ENCODE assay signal across 17 mouse cellular contexts in genomic region chr11:81764778-81765177, GRCm38 (mm10).
DNase-seq lines count a peak whose midpoint lies in the region; ATAC-seq and TF ChIP-seq lines count a peak whose summit lies in the region.
"Had no signal": no experiment of that assay in that cellular context is flagged by ENCODE, and none has a peak within 500 bp of the region (broad histone marks: within the 10 kb centered on the region; RNA-seq: fewer than 3 reads in every experiment).

No protein-coding gene starts in this region.

- no peak overlapping the region for H3K9ac ChIP-seq in forebrain, postnatal 0 days
- no peak overlapping the region for H3K9ac ChIP-seq in forebrain, embryonic 15.5 days (replicated peaks)
- H3K9ac ChIP-seq in embryonic facial prominence, embryonic 13.5 days, result no peak overlapping the region
- H3K9ac ChIP-seq: limb, embryonic 12.5 days; liver, postnatal 0 days; midbrain, embryonic 13.5 days; stomach, embryonic 15.5 days had no signal

- H3K9me3 ChIP-seq in forebrain, postnatal 0 days (ENCODE audit: low read length), result no peaks in the 10 kb centered on the region
- H3K9me3 ChIP-seq in forebrain, embryonic 15.5 days, result no peaks in the 10 kb centered on the region
- H3K9me3 ChIP-seq in embryonic facial prominence, embryonic 13.5 days, result no peaks in the 10 kb centered on the region
- H3K9me3 ChIP-seq: limb, embryonic 12.5 days; midbrain, embryonic 13.5 days; stomach, embryonic 15.5 days had no signal

- no peak overlapping the region for H3K4me3 ChIP-seq in forebrain, postnatal 0 days (ENCODE audit: low read depth, low read length)
- H3K4me3 ChIP-seq in forebrain, embryonic 15.5 days, result no peak overlapping the region
- no peak overlapping the region for H3K4me3 ChIP-seq in left cerebral cortex, adult 2 months
- no peak overlapping the region for H3K4me3 ChIP-seq in embryonic facial prominence, embryonic 13.5 days
- H3K4me3 ChIP-seq: limb, embryonic 12.5 days; midbrain, embryonic 13.5 days; stomach, embryonic 15.5 days had no signal

- H3K27ac ChIP-seq in forebrain, postnatal 0 days (ENCODE audit: low read depth, low read length), result no peak overlapping the region
- no peak overlapping the region for H3K27ac ChIP-seq in forebrain, embryonic 15.5 days (replicated peaks)
- no peak overlapping the region for H3K27ac ChIP-seq in left cerebral cortex, adult 2 months
- peak overlapping the region; percentile 60 for H3K27ac ChIP-seq in embryonic facial prominence, embryonic 13.5 days
- H3K27ac ChIP-seq: limb, embryonic 12.5 days; midbrain, embryonic 13.5 days; stomach, embryonic 15.5 days had no signal

- 7% methylated on average over 3 of the region's 3 CpGs for WGBS in forebrain, postnatal 0 days
- WGBS in forebrain, embryonic 15.5 days, result 11% methylated on average over 3 of the region's 3 CpGs
- WGBS in embryonic facial prominence, embryonic 13.5 days, result 18% methylated on average over 3 of the region's 3 CpGs

- ATAC-seq in forebrain, postnatal 0 days, result no peak
- ATAC-seq in forebrain, embryonic 15.5 days (replicated peaks), result no peak
- ATAC-seq in embryonic facial prominence, embryonic 13.5 days (ENCODE audit: insufficient number of reproducible peaks, insufficient read depth, low FRiP score, low TSS enrichment, low read depth), result no peak
- ATAC-seq: liver, postnatal 0 days; midbrain, embryonic 13.5 days had no signal

- peak; percentile 19; the same call in 1 of the 2 replicates for TF ChIP-seq CTCF in forebrain, postnatal 0 days (IDR thresholded peaks at IDR 0.05; ENCODE audit: low read depth)
- TF ChIP-seq CTCF in left cerebral cortex, adult 2 months (IDR thresholded peaks at IDR 0.05), result peak; percentile 51

- peak; percentile 30 for DNase-seq in forebrain, postnatal 0 days
- no peak for DNase-seq in left cerebral cortex, adult 2 months (ENCODE audit: extremely low spot score in 1 of 2, low spot score in 2 of 2)
- DNase-seq in left cerebral cortex, adult 8-10 months (ENCODE audit: low spot score in 2 of 2), result no peak
- DNase-seq in NIH3T3 (ENCODE audit: low read depth), result peak; percentile 2
- no peak for DNase-seq in B cell, adult 2 months
- DNase-seq in right cerebral cortex, postnatal 14 days, result no peak
- DNase-seq: adrenal gland, postnatal 25 days; cerebellum, postnatal 25 days; kidney, adult 18-20 months; kidney, postnatal 25 days; layer of hippocampus, postnatal 36 days; liver, postnatal 0 days had no signal

- H3K4me1 ChIP-seq in forebrain, postnatal 0 days (ENCODE audit: insufficient read depth), result no peaks in the 10 kb centered on the region
- peaks cover 32% of the 10 kb centered on the region for H3K4me1 ChIP-seq in forebrain, embryonic 15.5 days
- peaks cover 9% of the 10 kb centered on the region for H3K4me1 ChIP-seq in embryonic facial prominence, embryonic 13.5 days
- H3K4me1 ChIP-seq: stomach, embryonic 15.5 days had no signal

- H3K36me3 ChIP-seq in forebrain, postnatal 0 days (ENCODE audit: insufficient read depth), result no peaks in the 10 kb centered on the region
- no peaks in the 10 kb centered on the region for H3K36me3 ChIP-seq in forebrain, embryonic 15.5 days
- H3K36me3 ChIP-seq in embryonic facial prominence, embryonic 13.5 days, result no peaks in the 10 kb centered on the region
- H3K36me3 ChIP-seq: limb, embryonic 12.5 days; midbrain, embryonic 13.5 days; stomach, embryonic 15.5 days had no signal

- H3K4me2 ChIP-seq in forebrain, postnatal 0 days (ENCODE audit: low read depth), result no peak overlapping the region
- no peak overlapping the region for H3K4me2 ChIP-seq in forebrain, embryonic 15.5 days (replicated peaks)
- no peak overlapping the region for H3K4me2 ChIP-seq in embryonic facial prominence, embryonic 13.5 days
- H3K4me2 ChIP-seq: limb, embryonic 12.5 days; midbrain, embryonic 13.5 days; stomach, embryonic 15.5 days had no signal

- intact Hi-C loops in left cerebral cortex, adult 2 months (cut with DNase I), result loop anchor here (1.0 to 5.0 kb wide), 2 partner anchors 129 to 208 kb away; no protein-coding TSS in a partner anchor

- no peaks in the 10 kb centered on the region; the same call in 1 of the 2 replicates for H3K27me3 ChIP-seq in forebrain, postnatal 0 days (ENCODE audit: insufficient read depth, low read length)
- H3K27me3 ChIP-seq in forebrain, embryonic 15.5 days, result no peaks in the 10 kb centered on the region
- peaks cover 3% of the 10 kb centered on the region; the same call in 1 of the 2 replicates for H3K27me3 ChIP-seq in embryonic facial prominence, embryonic 13.5 days
- H3K27me3 ChIP-seq: midbrain, embryonic 13.5 days; stomach, embryonic 15.5 days had no signal

Comparison
In these comparisons a context has a peak if more than half of its experiments do, and no peak if none do; other contexts are left out.
1. DNase-seq: peak in forebrain, postnatal 0 days (single experiment) and NIH3T3 (single experiment); none in left cerebral cortex, adult 2 months (0 of 2), left cerebral cortex, adult 8-10 months (0 of 2), B cell, adult 2 months (0 of 2) and right cerebral cortex, postnatal 14 days (single experiment).